Mouse (Mus musculus) embryo, embryonic 11 days (tissue): Measurements from ENCODE around the gene Hlf.

ENCODE experiments used
- DNase-seq: peaks from one replicate; pipeline ENCODE4 v3.0.0-alpha.2; 2015

The Hlf gene

DNA sequence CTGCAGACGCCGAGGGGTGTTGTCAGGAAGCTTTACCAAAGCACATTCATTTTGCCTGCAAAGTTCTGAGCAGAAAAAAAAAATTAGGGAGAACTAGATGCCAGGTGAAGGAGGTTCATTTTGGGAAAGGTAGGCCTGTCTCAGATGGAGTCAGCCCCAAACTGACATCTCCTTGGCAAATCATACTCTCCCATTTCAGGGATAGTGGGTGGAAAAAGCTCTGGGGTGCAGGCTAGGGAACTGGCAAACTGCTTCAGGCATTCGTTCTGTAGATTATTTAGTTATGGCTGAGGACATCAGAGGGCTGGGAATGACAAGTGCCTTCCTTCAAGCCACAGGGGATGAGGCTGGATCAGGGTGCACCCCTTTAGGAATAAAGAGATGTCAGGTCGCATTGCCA lies 58.0 kb downstream of the Hlf start:
- no peak for DNase-seq

DNA sequence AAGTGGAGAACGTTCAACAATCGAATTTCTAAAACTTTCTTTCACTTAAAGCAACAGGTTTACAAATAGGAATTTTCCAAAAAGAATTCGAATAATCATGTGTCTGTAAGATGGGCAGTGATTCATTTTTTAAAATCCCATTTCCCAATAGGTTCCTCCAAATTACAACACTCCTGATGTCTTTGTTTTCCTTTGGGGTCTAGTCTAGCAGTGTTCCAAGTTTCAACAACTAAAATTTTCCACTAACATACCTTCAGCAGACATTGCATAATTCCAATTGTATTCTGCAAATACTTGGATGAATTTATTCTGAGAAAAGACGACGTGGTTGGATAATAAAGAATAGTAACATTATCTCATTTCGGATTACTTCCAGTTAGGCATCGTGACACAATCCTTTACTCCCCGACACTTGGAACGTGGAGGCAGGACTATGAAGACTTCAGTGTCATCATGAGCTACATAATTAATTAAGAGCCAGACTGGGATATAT lies 60.4 kb downstream of the Hlf start:
- DNase-seq = no peak

- no peak for DNase-seq
These were observed 63.9 kb downstream of the Hlf start for GRCm38 (mm10) chr11:90326836-90327235.

- DNase-seq = no peak
These were observed 64.5 kb downstream of the Hlf start for GRCm38 (mm10) chr11:90326146-90326545.

DNA sequence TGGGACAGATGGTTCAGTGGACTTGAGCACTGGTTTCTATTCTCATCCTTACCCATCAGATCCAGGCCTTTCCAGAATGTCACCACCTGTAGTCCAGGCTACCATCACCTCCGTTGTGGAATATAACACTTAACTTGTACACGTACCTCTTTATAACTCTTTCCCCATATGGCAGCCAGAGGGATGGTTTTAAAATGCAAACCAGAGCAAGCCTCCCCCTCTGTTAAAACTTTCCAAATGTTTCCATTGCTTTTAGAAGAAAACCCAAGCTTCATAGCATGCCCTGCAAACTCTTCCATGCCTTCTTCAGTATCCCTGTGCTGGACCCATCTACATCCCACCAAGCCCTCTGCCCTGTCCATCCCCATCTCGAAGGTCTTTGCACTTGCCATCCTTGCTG lies 66.1 kb downstream of the Hlf start:
- DNase-seq = no peak

DNA sequence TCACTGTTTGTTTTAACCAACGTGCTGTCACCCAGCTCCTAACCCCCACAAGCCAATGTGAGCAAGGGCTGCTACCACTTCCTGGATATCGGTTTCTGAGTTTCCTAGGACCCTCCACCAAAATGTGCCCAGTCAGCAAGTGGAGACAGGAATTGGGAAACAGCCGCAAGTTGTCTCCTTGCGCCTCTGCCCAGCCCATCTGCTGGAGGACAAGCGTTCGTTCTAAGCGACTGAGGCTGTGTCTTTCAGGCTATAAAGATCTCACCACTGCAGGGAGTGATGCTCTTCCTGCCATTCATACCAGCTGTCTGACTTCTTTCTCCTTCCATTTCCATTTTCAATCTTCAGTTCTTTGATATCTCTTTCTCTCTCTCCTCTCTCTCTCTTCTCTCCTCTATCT lies 69.8 kb downstream of the Hlf start:
- DNase-seq = no peak

DNA sequence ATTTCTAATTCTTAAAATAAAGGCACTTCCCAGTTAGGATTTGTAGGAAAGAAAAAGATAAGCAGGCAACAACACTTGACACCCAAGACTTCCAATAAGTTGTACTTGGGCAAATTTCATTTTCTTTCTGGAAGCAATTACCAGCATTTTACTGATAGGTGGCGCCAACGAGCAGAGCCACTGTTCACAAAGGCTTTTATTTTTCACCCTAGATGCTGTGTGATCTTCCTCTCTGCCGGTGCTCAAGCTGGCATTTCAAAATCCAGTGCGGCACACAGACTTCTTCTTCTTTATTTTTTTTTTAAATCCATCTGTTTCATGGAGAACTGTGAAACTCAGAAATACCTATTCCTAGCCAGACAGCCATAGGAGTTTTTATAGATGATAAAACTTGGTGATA lies 73.2 kb downstream of the Hlf start:
- DNase-seq = peak; percentile 69

DNA sequence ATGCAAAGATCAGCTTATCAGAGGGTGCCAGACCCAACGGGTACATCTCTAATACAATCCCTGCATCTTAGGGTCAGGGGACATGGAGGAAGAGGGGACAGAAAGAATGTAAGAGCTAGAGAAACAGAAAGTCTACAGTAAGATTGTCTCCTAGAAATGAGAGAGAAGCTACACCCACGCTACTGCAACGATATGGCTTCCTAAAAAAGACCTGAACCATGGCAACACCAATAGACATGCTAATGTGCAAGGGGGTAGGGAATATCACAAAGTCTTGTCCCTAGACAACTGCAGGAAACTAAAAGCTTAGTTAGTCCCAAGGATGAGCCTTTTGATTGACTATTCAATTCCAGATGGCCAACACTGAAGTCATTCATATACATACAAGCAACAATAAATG lies 76.1 kb downstream of the Hlf start:
- DNase-seq = no peak

DNA sequence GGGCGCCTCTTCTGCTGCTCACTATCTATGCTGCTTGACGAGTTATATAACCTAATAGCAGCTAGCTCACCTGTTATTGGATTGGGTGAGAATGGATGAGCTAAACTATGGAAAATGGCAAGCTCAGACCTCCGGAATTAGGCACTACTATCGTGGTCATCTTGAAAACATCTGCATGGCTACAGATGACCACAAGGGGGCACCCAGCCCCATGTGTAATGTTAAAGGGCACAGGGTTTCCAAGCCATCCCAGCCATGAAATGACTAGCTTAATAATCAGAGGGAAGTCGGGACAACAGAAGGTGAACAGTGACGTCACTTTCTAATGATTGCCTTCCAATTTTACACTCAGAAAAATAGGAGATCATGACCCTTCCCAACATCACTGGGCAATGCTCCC lies 83.7 kb downstream of the Hlf start:
- peak; percentile 73 for DNase-seq

DNA sequence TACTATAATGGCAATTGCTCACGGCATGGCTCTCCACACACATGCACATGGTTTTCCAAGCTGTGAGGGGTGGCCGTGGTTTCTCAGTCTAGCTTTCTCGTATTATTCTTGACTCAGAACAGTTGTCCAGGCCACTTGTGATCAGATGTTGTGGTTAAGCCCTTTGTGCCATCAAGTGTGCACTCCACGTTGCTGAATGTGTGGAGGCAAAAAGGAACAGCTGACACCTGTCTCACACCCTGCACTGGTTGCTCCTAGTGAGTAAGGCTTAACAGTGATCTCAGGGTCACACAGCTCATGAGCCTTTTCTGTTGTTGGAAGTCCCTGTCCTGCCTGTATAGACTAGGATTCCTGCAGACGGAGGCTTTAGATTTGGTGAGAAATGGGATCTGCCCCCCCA lies 84.6 kb downstream of the Hlf start:
- DNase-seq = no peak

DNA sequence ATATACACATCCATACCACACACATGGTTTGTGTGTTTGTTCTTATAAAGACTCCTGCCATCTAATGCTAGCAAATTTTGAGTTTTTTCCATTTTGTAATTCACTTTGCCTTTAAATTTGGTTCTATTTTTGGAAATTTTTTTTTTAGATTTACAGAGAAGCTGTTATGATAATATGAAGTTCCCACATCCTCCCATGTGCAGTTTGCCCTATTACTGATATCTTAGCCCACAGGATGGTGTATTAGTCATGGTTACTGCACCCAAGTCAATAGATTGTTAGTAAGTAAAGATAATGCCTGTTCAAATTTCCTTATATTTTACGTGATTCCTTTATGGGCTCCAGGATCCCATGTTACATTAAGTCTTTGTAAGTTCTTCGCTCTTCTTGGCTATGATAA lies 96.1 kb downstream of the Hlf start:
- no peak for DNase-seq

- DNase-seq = no peak
These were observed 97.9 kb downstream of the Hlf start for GRCm38 (mm10) chr11:90292766-90293165.

DNA sequence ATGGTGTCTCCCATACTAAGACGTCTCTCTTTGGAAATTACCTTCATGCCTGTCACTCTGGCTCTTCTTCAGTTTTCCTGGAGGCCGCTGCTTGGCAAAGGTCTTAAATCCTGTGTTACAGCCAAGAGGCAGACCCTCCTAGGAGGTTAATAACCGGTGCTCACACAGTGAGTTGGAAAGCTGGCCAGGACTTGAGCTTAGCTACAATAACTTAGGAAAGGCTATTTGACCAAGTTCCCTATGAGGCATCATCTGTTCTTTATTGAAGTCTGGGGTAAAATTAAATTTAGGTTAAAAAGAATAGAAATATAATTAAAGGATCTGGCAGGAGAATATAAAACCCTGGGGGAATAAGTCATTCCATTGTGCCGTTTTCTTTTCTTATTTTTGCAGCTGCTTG lies 99.5 kb downstream of the Hlf start:
- DNase-seq = no peak

DNA sequence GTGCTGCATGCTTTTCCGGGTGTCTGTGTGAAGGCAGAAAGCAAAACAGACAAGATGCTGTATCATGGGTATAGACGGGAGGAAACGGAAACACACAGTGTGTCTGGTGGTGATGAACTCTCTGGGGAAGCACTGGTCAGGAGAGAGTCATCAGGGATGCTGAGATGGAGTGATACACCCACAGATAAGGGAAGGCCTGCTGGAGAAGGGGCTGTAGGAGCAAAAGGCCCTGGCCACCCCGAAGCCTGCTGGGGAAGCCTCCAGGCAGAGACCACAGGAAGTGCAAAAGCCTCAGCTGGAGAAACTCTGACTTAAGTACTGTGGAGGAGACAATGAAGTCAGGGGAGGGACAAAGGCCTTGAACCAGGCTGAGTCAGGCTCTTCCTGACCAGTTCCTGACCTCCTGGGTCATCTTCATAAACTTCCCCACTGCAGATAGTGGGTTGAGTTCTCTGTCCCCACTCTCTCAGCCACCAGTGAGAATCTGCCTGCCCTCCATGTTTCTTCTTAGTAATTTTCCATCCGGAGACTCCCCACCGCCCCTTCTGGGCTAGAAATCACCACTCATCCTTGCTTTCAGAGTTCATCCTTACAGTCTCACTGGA lies 104.0 kb downstream of the Hlf start:
- DNase-seq = no peak
